Mouse (Mus musculus): ENCODE measurements around the gene Krba1.

Krba1 gene

GRCm38 (mm10) chr6:48424074-48424473, 28.7 kb downstream of the Krba1 start:
- no peak for DNase-seq (ENCODE audit: low spot score)

- no peak for DNase-seq (ENCODE audit: low spot score)
Observed at GRCm38 (mm10) chr6:48426956-48427355, 31.6 kb downstream of the Krba1 start.

DNA sequence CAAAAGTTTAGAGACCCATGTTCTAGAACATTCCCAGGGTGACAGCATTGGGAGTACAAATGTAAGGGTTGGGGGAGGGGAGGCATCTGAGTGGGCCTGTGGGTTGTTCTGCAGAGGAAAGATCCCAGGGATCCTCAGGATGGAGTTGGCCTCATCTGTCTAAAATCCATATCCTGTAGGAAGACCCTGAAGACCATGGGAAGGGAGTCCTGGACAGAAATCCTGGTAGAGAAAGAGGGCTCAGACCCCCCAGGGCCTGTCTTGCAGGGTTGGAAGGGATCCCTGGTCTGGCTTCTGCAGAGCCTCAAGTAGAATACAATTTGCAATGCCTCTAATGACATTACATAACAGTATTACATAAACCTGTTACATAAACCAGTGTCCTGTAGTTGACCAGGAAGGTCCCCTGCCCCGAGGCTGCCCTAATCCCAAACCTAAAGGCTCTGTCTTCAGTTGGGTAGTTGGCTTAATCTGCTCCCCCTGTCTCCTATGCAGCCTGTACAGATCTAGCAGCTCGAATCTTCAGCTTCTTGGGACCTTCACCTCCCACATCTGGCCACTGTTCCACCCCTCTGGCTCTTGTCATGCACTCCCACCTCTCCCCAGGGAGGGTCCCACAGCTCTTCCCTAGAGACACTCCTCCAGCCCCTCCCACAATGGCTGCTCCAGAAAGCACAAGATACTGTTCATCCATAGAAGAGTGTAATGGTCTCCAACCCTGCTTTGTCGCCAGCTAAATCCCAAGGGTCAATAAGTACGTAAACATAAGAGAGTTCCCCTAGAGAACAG, 33.6 kb downstream of the Krba1 start:
- DNase-seq (ENCODE audit: low spot score) = no peak

DNA sequence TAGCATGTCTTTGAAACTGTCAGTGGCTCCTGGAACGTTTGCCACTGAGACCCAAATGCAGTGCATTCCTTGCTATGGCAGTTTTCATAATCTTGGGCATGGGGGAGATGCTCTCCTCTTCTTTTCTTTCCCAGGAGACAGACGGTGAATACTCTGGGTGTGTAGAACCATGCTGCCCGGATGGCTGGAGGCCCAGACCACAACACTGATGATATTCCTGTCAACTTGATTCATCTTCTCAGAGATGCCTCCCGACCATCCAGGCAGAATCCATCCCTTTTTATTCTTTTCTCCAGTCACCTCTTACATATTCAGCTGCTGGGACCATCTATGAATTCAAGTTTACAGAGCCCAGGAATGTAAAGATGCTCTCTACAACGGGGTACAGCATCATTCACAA, 35.4 kb downstream of the Krba1 start:
- DNase-seq (ENCODE audit: low spot score) = no peak

GRCm38 (mm10) chr6:48432893-48433816, 37.8 kb downstream of the Krba1 start:
- DNase-seq (ENCODE audit: low spot score) = no peak

GRCm38 (mm10) chr6:48434651-48435050, 39.3 kb downstream of the Krba1 start:
- no peak for DNase-seq (ENCODE audit: low spot score)

DNA sequence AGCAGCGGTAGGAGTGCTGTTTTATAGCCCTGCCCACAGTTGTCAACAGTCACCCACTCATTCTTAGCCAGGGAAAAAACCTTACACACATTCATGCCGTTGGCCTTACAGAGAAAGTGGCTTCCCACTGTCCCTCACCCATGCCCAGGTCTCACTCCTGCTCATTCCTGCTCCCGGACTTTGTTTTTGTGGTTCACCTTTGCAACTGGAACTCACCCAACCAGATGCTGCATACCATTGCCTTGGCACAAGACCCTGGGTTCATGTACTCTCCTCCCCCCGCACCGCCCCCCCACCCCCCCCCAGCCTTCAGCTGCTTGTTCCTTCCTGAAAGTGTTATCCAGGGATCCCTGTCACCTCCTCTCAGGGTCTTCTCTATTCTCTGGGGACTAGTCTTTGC, 39.7 kb downstream of the Krba1 start:
- DNase-seq (ENCODE audit: low spot score) = no peak

DNA sequence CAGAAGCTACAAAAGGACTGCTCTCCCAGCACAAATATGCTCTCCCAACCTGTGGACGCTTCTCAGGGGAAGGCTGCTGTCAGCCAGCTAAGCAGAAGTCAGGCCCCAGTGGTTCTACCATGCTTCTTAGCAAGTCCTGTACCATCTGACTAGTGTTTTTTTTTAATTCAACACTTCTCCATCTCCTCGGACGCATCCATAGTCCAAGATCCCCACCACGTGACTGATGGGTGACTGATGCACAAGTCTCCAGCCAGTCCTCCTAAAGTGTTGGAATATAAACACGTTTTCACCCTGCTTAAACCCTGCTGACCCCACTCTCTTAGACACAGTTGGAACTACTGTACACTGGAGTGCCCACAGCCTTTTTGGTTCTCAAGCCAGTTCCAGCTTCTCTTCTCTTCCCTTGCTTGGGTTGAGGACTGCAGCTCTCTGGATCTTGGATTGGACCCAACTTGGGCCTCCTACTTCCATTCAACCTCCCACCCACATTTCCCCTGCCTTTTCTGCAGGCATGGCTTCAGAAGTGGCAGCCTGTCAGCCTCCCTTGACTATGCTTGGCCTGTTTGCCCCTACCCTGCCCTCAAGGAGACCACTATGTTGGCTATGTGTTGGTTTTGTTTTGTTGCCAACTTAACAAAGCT, 40.4 kb downstream of the Krba1 start:
- no peak for DNase-seq (ENCODE audit: low spot score)

- no peak for DNase-seq (ENCODE audit: low spot score)
Observed at GRCm38 (mm10) chr6:48437679-48438376, 42.4 kb downstream of the Krba1 start.

DNA sequence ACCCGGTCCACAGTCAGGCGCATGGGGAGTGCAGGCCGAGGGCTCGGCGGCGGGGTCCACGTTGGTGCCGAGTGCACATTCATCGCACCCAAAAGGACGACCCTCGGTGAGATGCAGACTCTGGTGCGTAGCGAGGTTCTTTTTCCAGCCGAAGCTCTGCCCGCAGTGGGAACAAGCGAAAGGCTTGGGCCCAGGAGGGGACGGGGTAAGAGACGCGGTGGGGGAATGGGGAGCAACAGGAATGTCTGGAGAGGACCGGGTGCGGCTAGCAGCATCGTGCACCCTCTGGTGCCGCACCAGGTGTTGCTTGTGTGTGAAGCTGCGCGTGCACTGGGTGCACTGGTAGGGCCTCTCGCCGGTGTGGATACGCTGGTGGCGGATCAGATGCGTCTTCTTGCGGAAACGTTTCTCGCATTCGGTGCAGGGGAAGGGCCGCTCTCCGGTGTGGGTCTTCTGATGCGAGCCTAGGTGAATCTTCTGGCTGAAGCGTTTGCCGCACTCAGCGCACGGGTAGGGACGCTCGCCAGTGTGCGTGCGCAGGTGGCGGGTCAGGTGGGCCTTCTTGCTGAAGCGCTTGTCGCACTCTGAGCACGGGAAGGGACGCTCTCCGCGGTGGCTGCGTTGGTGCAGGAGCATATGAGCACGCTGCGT, 43.2 kb downstream of the Krba1 start:
- no peak for DNase-seq (ENCODE audit: low spot score)

- DNase-seq (ENCODE audit: low spot score) = no peak
Observed at GRCm38 (mm10) chr6:48439654-48440053, 44.3 kb downstream of the Krba1 start.

GRCm38 (mm10) chr6:48440306-48441014, 45.1 kb downstream of the Krba1 start:
- no peak for DNase-seq (ENCODE audit: low spot score)

DNA sequence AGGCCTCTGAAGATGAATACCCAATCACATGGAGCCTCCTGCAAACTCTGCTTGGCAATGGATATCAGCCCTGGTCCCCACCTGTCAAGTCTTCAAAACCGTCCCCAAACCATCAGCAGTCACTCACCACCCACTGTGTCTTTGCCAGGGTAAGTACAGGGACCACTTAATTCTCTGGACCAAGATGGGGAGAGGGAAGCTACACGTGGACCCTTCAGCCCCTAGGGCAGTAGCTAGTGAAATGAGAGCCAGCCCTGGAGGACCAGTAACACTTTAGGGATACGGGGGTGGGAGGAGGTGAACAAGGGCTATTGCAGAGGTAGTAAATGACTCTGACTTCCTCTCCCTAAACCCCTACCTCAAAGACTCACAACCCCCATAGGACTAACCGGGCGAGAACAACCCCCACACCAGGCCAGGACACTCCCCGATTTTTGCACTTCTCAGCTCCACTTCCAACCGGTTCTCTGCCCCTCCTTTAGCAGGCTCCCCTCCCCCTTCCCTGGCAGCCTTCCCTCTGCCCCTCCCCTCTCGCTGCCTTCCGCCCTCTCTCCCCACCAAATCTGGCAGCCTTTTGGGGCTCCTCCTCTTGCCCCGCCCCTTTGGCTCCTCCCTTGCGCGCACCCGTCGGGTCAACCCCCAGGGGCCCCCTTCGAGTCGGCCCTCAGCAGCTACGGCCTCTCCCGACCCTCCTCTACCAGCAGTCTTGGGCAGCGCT, 48.4 kb downstream of the Krba1 start:
- peak; percentile 98 for DNase-seq (ENCODE audit: low spot score)

DNA sequence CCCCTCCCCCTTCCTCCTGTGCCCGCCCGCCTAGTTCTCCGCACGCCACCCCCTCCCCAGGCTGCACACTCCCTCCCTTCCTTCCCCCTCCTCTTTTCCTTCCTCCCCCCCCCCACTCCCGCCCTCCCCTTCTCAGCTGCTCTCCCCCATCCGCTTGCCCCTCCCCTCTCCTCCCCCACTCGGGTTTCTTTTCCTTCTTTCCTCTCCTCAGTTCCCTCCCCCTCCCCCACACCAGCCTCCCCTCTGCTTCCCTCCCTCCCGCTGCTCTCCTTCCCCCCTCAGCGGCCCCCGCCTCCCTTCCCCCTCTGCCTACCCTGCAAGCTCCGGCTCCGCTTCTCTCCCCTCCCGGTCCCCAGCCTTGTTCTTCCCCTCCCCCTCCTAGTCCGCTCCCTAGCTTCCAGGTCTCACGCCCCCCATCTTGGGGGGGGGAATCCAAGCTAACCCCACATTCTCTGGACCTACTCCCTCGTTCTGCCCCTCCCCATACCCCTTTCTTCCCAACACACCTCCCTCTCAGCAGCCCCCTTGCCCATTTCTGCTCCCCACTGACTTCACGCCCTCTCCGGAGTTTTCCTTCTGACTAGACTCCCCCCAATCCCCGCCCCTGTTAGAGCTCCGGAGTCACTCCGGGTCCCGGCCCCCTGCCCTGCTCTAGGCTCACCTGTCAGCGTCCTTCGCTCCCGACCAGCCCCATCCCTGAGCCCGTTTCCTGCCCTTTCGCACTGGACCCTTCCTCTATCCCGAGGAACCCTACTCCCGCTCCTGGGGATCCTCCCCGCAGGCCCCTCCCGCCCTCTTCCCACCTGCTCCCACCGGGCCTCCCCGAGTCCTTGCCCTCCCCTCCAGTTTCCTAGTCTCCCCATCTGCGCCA, 49.2 kb downstream of the Krba1 start:
- peak; percentile 90 for DNase-seq (ENCODE audit: low spot score)

GRCm38 (mm10) chr6:48445181-48446101, 50.1 kb downstream of the Krba1 start, which contains the start of gene Zfp467:
Gene Zfp467, minus strand, starts transcription at chr6:48445825.
- DNase-seq (ENCODE audit: low spot score) = peak; percentile 72

GRCm38 (mm10) chr6:48446256-48446655, 50.9 kb downstream of the Krba1 start:
- DNase-seq (ENCODE audit: low spot score) = no peak

DNA sequence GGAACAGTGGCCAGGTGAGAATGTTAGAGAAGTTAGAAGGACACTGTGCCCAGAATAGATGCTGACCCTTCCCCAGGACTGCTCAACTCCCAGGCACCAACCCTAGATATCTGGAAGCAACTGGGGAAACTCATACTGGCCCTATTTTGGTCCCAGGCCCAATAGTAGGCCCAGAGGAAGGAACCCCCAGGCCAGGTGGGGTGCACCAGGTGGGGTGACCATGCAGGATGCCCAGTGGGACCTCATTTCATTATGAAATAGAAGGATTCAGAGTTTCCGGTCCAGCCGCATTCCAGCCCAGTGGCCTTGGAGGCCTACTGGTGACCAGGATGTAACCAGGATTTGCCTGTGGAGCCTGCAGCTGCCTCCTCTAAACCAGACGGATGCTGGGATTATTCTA, 51.5 kb downstream of the Krba1 start:
- DNase-seq (ENCODE audit: low spot score) = no peak

DNA sequence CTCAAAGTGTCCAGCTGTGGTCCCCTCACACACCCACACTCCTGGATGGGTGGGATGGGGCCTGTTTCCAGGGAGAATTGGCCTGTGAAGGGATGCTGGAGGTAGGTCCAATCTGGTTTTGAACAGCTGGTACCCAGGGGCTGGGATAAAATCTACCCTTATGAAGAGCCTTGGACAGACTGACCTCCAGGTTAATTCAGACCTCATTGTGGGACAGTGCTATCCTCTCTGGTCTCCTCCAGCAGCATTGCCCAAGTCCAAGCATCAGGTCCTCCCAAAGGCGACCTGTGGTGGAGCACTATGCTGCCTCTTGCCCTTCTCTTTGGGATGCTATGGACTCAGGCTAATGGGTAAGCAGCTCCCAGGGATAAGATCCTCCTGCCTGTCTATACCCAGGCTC, 52.5 kb downstream of the Krba1 start, which contains the start of gene Sspo:
TSS of gene Sspo (plus strand) at position 301 of the 400 bp plus-strand sequence.
- DNase-seq (ENCODE audit: low spot score) = no peak

Data from testis, postnatal 10 days (tissue).